Mouse (Mus musculus): ENCODE measurements at regions not wholly inside any gene's neighbourhood (a gene's known extent, or its start where the extent isn't known, plus 50 kb on each side); places are given as distances from the start of the nearest gene placed in this dataset.
"Not testable (repeated sequence)": the region's sequence is repeated elsewhere in the genome, so short reads cannot be mapped to it uniquely, and the experiment has no call there.

DNA sequence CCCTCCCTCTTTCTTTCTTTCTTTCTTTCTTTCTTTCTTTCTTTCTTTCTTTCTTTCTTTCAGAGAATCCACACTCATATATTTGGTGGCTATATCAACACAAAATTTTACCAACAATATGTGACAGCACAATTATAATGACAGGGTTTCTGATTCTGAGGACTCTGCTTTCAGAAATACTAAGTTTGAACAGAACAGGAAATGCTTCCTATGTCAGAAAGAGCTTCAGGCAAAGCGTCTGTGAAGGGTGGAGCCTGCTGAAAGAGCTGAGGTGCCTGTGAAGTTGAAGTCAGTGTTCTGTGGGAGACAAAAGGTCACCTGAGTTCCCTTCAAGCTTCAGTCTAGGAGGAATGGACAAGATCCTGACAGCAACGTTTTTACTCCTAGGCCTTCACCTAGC lies 670.8 kb upstream of the Olfr1507 start:
- not testable (repeated sequence) for TF ChIP-seq CTCF, EP300 (IDR thresholded peaks at IDR 0.05)

Measured in lung, postnatal 0 days (tissue).